Mouse (Mus musculus) MN1 (cell line): Measurements from ENCODE around the gene Slc44a2.

Source experiments
- DNase-seq: peaks from one replicate; pipeline ENCODE4 v3.0.0-alpha.2; 2016; ENCODE audit warnings: low spot score

The Slc44a2 gene

DNA sequence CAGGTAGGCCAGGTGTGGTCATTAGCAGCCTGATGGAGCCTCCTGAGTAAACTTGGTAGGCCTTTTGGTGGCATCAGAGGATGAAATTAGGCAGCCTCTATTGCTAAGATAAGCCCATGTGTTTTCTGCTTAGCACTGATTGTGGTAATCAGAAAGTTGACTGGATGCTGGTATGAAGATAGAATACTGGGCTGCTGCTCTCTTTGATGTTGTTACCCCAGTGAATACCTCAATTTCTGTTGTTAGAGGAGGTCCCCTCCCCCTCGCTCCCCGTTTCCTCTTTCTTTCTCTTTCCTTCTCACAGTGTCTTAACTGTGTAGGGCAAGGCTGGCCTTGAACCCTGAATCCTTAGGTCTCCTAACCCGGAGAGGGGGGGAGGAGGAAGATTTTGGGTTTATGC lies 58.7 kb downstream of the Slc44a2 start:
- no peak for DNase-seq

DNA sequence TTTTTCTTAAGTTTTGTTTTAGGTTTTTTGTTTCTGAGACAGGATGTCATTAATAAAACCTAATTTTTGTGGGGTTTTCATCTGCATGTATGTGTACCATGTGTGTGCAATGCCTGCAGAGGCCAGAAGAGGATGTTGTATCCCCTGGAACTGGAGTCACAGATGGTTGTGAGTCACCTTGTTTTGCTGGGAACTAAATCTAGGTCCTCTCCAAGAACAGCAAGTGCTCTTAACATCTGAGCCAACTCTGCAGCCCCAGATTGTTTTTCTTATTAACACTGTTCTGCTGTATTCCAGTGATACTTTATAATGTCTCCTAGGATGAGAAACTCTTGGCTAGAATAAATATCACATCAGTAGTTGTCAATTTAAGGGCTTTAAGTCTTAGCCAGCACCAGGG lies 60.4 kb downstream of the Slc44a2 start:
- DNase-seq = no peak

DNA sequence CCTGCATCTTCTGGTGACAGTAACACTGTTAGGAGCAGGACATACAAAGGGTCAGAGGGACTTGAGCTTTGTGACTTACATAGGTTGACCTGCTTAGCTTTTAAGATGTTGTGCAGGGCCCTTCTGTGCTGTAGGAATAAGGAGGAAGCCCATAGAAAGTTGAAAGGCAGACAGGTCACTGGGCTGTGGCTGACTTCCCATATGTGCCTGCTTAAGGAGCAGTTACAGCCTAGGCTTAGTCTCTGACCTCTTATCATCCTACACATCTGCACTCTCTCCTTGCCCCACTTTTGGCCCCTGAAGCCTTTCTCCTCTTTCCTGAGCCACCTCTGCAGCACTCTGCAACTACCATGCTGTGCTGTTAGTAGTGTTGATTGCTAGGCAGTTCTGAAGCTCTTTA lies 63.5 kb downstream of the Slc44a2 start:
- DNase-seq = no peak

DNA sequence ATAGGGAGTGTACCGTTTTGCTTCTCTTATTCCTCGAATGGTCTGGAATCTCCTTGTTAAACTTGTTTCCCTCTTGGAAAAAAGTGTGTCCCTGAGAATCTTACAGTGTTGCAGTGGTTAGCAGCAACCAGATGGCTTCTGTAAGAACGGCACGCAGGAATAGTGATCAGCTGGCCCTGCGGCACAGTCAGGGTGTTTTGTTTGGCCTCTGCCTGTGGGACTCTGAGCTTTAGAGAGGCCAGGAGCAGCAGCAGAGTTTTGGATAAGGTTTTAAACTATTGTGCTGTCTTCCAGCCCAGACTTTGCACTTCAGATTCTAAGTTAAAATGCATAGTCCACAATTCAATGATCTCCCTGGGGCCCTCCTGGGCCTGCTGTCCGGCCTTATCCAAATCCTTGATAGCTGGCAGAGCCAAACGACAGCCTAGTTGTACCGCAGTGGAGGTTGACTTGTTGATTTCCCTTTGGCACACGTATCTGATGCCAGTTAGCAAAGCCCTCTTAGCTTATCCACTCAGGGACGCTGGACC lies 72.2 kb downstream of the Slc44a2 start:
- DNase-seq = no peak

DNA sequence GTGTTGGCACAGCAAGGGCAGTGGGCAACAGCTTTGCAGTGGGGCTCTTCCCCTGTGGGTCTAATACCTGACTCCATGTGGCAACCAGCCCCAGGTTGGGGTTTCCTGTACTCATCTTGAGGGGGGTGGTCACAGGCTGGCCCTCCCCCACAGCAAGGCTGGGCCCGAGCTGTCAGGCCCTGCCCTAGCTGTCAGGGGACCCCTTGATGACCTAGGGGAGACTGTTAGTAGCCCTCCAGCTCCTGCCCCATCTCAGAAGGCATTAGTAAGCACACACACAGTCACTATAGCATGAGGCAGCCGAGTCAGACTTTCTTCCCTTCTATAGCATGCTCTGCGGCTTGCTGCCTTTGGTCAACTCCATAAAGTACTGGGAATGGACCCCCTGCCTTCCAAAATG lies 75.2 kb downstream of the Slc44a2 start:
- no peak for DNase-seq

DNA sequence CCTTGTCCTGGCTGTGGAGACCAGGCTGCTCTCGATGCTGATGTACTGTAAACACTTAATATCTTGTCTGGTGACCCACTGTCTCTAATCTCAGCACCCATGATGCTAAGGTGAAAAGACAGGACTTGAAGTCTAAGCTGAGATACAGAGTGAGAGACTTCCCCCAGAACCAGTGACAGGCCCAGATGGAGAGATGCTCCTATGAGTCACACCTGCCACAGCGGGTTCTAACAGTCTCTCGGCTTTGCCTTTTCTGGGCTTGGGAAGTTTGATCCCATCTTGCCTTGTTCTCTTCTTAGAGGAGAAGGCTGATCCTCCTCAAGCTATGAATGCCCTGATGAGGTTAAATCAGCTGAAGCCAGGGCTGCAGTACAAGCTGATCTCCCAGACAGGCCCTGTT lies 76.7 kb downstream of the Slc44a2 start:
- no peak for DNase-seq

DNA sequence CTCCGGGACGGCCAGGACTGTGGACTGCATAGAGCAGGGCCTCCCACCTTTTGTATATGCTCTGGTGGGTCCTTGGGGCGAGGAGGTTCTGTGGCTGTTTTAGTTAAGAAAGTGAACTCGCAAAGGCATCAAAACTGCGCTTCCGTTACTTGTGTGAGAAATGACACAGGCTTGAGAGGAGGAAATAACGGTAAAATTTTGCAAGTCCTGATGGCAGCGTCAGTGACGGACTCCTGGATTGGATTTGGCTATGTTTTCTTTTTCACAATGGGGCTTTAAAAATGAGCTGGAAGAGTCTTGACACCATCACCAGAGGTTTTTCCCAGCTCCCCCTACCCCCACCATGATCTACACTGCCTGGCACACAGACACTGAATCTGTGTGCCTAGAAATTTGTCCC lies 80.5 kb downstream of the Slc44a2 start:
- no peak for DNase-seq

DNA sequence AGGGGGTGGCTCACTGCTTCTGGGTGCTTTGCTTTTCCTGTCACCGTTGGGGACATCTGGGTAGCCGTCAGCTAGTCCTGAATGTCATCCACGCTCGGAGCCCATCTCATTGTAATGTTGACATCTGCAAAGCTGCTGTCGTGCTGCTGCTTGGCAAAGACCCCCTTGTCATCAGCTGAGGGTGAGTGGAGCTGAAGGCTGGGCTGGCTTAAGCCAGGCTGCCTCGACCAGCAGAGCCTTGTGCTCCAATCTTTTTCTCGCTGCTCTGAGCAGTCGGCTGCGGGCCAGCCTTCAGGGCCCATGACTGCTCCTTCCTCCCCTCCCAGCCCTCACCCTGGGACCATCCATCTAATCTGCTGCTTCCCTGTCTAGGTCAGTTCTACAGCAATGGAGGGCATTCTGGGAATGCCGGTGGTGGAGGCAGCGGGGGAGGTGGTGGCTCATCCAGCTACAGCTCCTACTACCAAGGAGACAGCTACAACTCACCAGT lies 82.3 kb downstream of the Slc44a2 start:
- DNase-seq = no peak

DNA sequence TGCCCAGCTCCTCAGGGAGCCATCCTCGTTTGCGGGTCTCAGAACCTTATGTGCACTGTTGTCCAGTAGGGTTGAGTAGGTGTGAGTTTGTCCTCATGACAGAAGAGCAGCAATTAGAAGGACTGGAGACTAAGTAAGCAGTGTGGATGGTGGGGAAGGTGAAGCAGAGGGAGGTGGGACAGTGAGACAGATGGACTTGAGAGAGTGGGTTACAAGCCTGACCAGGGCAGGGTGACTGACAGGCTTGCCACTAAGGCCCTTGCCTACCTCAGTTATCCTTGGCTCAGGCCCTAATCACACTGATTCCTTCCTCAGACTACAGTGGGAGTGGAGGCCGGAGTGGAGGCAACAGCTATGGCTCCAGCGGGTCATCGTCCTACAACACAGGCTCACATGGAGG lies 83.2 kb downstream of the Slc44a2 start:
- DNase-seq = no peak
